Mouse (Mus musculus) limb, embryonic 14.5 days (tissue): Measurements from ENCODE around the gene Tmem209. TPM values are rescaled to one million over a fixed set of nuclear protein-coding genes. Genes with fewer than 3 reads are reported as not detected.
A peak's percentile ranks its signal among the peaks of the same experiment; 100 is the strongest.

Source experiments
- ATAC-seq: fragments of 200-750 bp; cut with Nextera tagmentation; 2 replicates; pipeline ENCODE4 v1.8.0; 2017; ENCODE audit warnings: low read depth, moderate number of reproducible peaks, moderate TSS enrichment; ENCODE audit not compliant: low FRiP score
- DNase-seq: peaks from one replicate; pipeline ENCODE4 v3.0.0-alpha.2; 2015; ENCODE audit warnings: low spot score
- H3K27ac ChIP-seq: fragments of 300-500 bp; sonication (generic); replicated peaks from 2 replicates; pipeline ENCODE4 v1.5.1; 2014; ENCODE audit warnings: low read depth, mild to moderate bottlenecking, low read length, moderate library complexity, mixed read lengths
- H3K27me3 ChIP-seq: fragments of 300-500 bp; sonication (generic); 2 replicates; pipeline ENCODE4 v1.6.1; 2014; ENCODE audit warnings: low read length, mixed read lengths; ENCODE audit not compliant: control insufficient read depth, insufficient read depth
- H3K36me3 ChIP-seq: fragments of 300-500 bp; sonication (generic); 2 replicates; pipeline ENCODE4 v1.6.1; 2014; ENCODE audit warnings: mild to moderate bottlenecking, low read length, moderate library complexity, mixed read lengths; ENCODE audit not compliant: control insufficient read depth, insufficient read depth
- H3K4me1 ChIP-seq: fragments of 300-500 bp; sonication (generic); 2 replicates; pipeline ENCODE4 v1.6.1; 2014; ENCODE audit warnings: antibody characterized with exemption, low read length, mixed read lengths; ENCODE audit not compliant: control insufficient read depth, insufficient read depth
- H3K4me2 ChIP-seq: fragments of 300-500 bp; sonication (generic); replicated peaks from 2 replicates; pipeline ENCODE4 v1.6.1; 2014; ENCODE audit warnings: low read depth, mild to moderate bottlenecking, low read length, moderate library complexity; ENCODE audit not compliant: severe bottlenecking
- H3K4me3 ChIP-seq: fragments of 300-500 bp; sonication (generic); replicated peaks from 2 replicates; pipeline ENCODE4 v1.5.1; 2014; ENCODE audit warnings: low read length
- H3K9ac ChIP-seq: fragments of 300-500 bp; sonication (generic); 2 replicates; pipeline ENCODE4 v1.6.1; 2014; ENCODE audit warnings: mild to moderate bottlenecking, low read depth, low read length, moderate library complexity; ENCODE audit not compliant: severe bottlenecking
- H3K9me3 ChIP-seq: fragments of 300-500 bp; sonication (generic); 2 replicates; pipeline ENCODE4 v1.6.1; 2016; ENCODE audit warnings: low read length; ENCODE audit not compliant: control insufficient read depth
- POLR2A ChIP-seq: fragments of 200-500 bp; IDR thresholded peaks from 2 replicates; pipeline ENCODE4 v1.8.0; 2012; ENCODE audit warnings: inconsistent platforms, mild to moderate bottlenecking, moderate library complexity, borderline replicate concordance; ENCODE audit not compliant: insufficient read depth, insufficient read length; ENCODE audit errors: extremely low read depth
- WGBS: fragments of 180-500 bp; shearing (Covaris S2); extraction: QIAGEN DNeasy Blood & Tissue Kit; methylation state at CpG from one replicate; pipeline ENCODE4 v1.1.7; 2014; 5-methylcytosine and 5-hydroxymethylcytosine counted together
- polyA plus RNA-seq, 2 experiments: library from polyadenylated mRNA; depleted of rRNA in 1 of 2; stranded (reverse) in 1 of 2; unstranded in 1 of 2; fragments of >200 nt; fragmentation: Nextera tagmentation in 1 of 2; extraction: Ambion mirVana in 1 of 2; gene quantifications; 2 replicates each; pipeline versions ENCODE4 v1.2.1 to v1.2.3; 2012 to 2014

Tmem209 gene
- polyA plus RNA-seq, 2 experiments, result 28.3 to 47.5 TPM

- Histone ChIP-seq H3K27ac (no peak overlapping the region), H3K4me3 (no peak overlapping the region), H3K4me1 (peaks cover 13% of the 10 kb centered on the region), H3K4me2 (no peak overlapping the region), H3K36me3 (no peaks in the 10 kb centered on the region), H3K9ac (no peak overlapping the region), H3K9me3 (no peaks in the 10 kb centered on the region), H3K27me3 (no peaks in the 10 kb centered on the region)
- WGBS, result 52% methylated on average over 3 of the region's 3 CpGs
- ATAC-seq, result no peak
- no peak for TF ChIP-seq POLR2A
- no peak for DNase-seq
These were observed 25.8 kb upstream of the Tmem209 start for GRCm38 (mm10) chr6:30535340-30535739.

GRCm38 (mm10) chr6:30528800-30529199 is 19.2 kb upstream of the Tmem209 start:
- no peaks in the 10 kb centered on the region for H3K36me3 ChIP-seq
- no peak for TF ChIP-seq POLR2A
- no peak overlapping the region for H3K9ac ChIP-seq
- H3K4me1 ChIP-seq, result peaks cover 50% of the 10 kb centered on the region
- ATAC-seq (no peak), DNase-seq (no peak)
- WGBS, result 26% methylated on average over 6 of the region's 6 CpGs
- H3K27ac ChIP-seq, result no peak overlapping the region; the same call in 1 of the 2 replicates
- no peak overlapping the region for H3K4me2 ChIP-seq
- no peaks in the 10 kb centered on the region for H3K9me3 ChIP-seq
- H3K4me3 ChIP-seq, result no peak overlapping the region
- H3K27me3 ChIP-seq, result no peaks in the 10 kb centered on the region

- Histone ChIP-seq H3K4me3 (no peak overlapping the region), H3K4me2 (peak overlapping the region; percentile 27), H3K27me3 (no peaks in the 10 kb centered on the region), H3K36me3 (no peaks in the 10 kb centered on the region), H3K27ac (peak overlapping the region; percentile 94), H3K9me3 (no peaks in the 10 kb centered on the region), H3K4me1 (peaks cover 51% of the 10 kb centered on the region), H3K9ac (peak overlapping the region; percentile 35)
- 0 out of 2 replicates have a peak, but pooled peaks have one; percentile 20 for TF ChIP-seq POLR2A
- DNase-seq (peak; percentile 70), ATAC-seq (peak; percentile 36; the same call in 1 of the 2 replicates)
- 6% methylated on average over 19 of the region's 19 CpGs for WGBS
These were observed 17.3 kb upstream of the Tmem209 start for GRCm38 (mm10) chr6:30526586-30527515.

GRCm38 (mm10) chr6:30525456-30526332 is 16.1 kb upstream of the Tmem209 start:
- Histone ChIP-seq H3K9ac (no peak overlapping the region), H3K27me3 (no peaks in the 10 kb centered on the region), H3K4me1 (peaks cover 51% of the 10 kb centered on the region), H3K4me3 (no peak overlapping the region), H3K27ac (peak overlapping the region; percentile 94), H3K4me2 (0 out of 2 replicates have a peak overlapping the region, but pooled peaks have one; percentile 2), H3K36me3 (no peaks in the 10 kb centered on the region), H3K9me3 (no peaks in the 10 kb centered on the region)
- no peak for TF ChIP-seq POLR2A
- DNase-seq (no peak), ATAC-seq (no peak)
- WGBS, result 28% methylated on average over 7 of the region's 7 CpGs

- H3K4me1 ChIP-seq, result peaks cover 11% of the 10 kb centered on the region
- WGBS, result 69% methylated on average over 11 of the region's 11 CpGs
- TF ChIP-seq POLR2A, result no peak
- no peaks in the 10 kb centered on the region for H3K9me3 ChIP-seq
- H3K4me3 ChIP-seq, result no peak overlapping the region
- no peaks in the 10 kb centered on the region for H3K36me3 ChIP-seq
- no peak overlapping the region for H3K27ac ChIP-seq
- H3K9ac ChIP-seq, result no peak overlapping the region
- no peak for DNase-seq
- no peak for ATAC-seq
- no peaks in the 10 kb centered on the region for H3K27me3 ChIP-seq
- H3K4me2 ChIP-seq, result no peak overlapping the region
These were observed 10.8 kb upstream of the Tmem209 start for GRCm38 (mm10) chr6:30520400-30520799.
